Mouse (Mus musculus): Measurements from ENCODE around the gene Polr2b. TPM values are rescaled to one million over a fixed set of nuclear protein-coding genes. Genes with fewer than 3 reads are reported as not detected.

Polr2b gene
- total and polyA plus RNA-seq, 3 experiments = 58.3 to 178 (median 91.4) TPM

DNA sequence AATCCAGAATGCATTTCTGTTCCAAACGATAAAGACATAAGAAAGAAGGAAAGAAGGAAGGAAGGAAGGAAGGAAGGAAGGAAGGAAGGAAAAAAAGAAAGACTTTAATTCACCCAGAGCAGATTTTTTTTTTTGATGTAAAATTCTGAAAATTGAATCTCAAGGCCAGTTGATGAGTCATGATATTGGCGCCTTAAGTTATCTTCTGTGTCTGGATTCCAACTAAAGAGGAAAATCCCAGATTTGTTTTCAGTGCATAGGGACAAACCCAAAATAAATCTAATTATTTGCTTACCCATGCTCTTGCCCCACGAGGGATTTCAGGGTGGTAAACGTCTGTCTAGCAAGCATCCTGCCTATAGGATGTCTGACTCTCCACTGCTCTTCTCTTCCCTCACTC, 51.1 kb downstream of the Polr2b start:
- H3K9ac ChIP-seq (ENCODE audit: control insufficient read depth, low read depth, low read length, poor library complexity, severe bottlenecking) = no peak overlapping the region
- H3K27ac ChIP-seq (ENCODE audit: control insufficient read depth, low read depth, low read length) = no peak overlapping the region
- no peak for TF ChIP-seq SMC3 (IDR thresholded peaks at IDR 0.05; ENCODE audit: low read depth, low read length)
- no peak for TF ChIP-seq POLR2AphosphoS5 (IDR thresholded peaks at IDR 0.05; ENCODE audit: borderline replicate concordance, low read depth, low read length)
- no peak for TF ChIP-seq TAL1 (IDR thresholded peaks at IDR 0.05; ENCODE audit: low read length)
- TF ChIP-seq MEF2A (IDR thresholded peaks at IDR 0.05; ENCODE audit: extremely low read depth, insufficient replicate concordance, low read depth, low read length, poor library complexity, severe bottlenecking) = no peak
- TF ChIP-seq USF1 (IDR thresholded peaks at IDR 0.05; ENCODE audit: low read depth, low read length) = no peak
- no peak for TF ChIP-seq ELF1 (IDR thresholded peaks at IDR 0.05; ENCODE audit: low read depth, low read length)
- TF ChIP-seq TBP (IDR thresholded peaks at IDR 0.05; ENCODE audit: low read depth, low read length) = no peak
- TF ChIP-seq SIN3A (IDR thresholded peaks at IDR 0.05; ENCODE audit: low read length) = no peak
- no peak for TF ChIP-seq MYC (IDR thresholded peaks at IDR 0.05; ENCODE audit: low read depth, low read length)
- no peak for TF ChIP-seq USF2 (IDR thresholded peaks at IDR 0.05; ENCODE audit: borderline replicate concordance in 1 of 2, insufficient read depth in 1 of 2, low read depth in 1 of 2, low read length in 2 of 2)
- no peak for TF ChIP-seq EP300 (IDR thresholded peaks at IDR 0.05; ENCODE audit: low read depth in 1 of 2, low read length in 2 of 2)
- no peak for TF ChIP-seq CHD1 (IDR thresholded peaks at IDR 0.05; ENCODE audit: low read depth, low read length)
- no peak for TF ChIP-seq MAZ (IDR thresholded peaks at IDR 0.05; ENCODE audit: low read depth, low read length)
- no peak for TF ChIP-seq CTCF (IDR thresholded peaks at IDR 0.05 in 2 of 3, conservative IDR thresholded peaks at IDR 0.05 in 1 of 3; ENCODE audit: control insufficient read depth in 1 of 3, insufficient read depth in 1 of 3, low read depth in 2 of 3, low read length in 3 of 3, poor library complexity in 1 of 3, severe bottlenecking in 1 of 3)
- no peak for TF ChIP-seq ETS1 (IDR thresholded peaks at IDR 0.05; ENCODE audit: low read depth, low read length)
- H3K9me3 ChIP-seq (replicated peaks; ENCODE audit: insufficient read depth, low read length) = no peaks in the 10 kb centered on the region
- H3K4me1 ChIP-seq (ENCODE audit: control insufficient read depth in 1 of 2, insufficient read depth in 2 of 2, low read length in 2 of 2) = no peaks in the 10 kb centered on the region
- no peaks in the 10 kb centered on the region for H3K36me3 ChIP-seq (ENCODE audit: control insufficient read depth in 1 of 2, insufficient read depth in 2 of 2, low read length in 2 of 2)
- no peak overlapping the region for H3K4me3 ChIP-seq (ENCODE audit: control insufficient read depth in 1 of 2, insufficient read depth in 1 of 2, low read depth in 2 of 2, low read length in 2 of 2)
- DNase-seq (ENCODE audit: low read depth, low spot score) = no peak
- no peaks in the 10 kb centered on the region for H3K79me2 ChIP-seq (ENCODE audit: control insufficient read depth, insufficient read depth, low read length, poor library complexity)
- H3K27me3 ChIP-seq (ENCODE audit: control insufficient read depth in 1 of 2, insufficient read depth in 2 of 2, low read length in 2 of 2) = peaks cover 2 to 11% of the 10 kb centered on the region in 2 experiments

DNA sequence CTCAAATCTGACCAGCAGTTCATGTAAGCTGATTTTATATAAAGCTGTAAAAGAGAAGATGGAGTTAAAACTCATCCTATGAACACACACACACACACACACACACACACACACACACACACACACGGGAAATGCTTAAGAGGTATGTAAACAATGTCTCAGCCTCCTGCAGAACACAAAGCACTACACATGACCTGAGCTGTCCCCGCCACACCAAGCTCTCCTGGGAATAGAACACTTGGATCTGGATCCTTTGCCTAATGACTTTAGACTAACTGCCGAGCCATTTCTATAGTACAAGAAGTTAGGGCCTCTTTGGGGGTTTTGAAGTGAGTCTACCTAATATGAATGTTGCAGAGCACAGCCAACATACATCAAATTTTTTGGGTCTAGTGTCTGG, 52.2 kb downstream of the Polr2b start:
- TF ChIP-seq ETS1 (IDR thresholded peaks at IDR 0.05; ENCODE audit: low read depth, low read length) (no peak), RCOR1 (IDR thresholded peaks at IDR 0.05; ENCODE audit: low read depth, low read length) (no peak), CTCF (IDR thresholded peaks at IDR 0.05 in 2 of 3, conservative IDR thresholded peaks at IDR 0.05 in 1 of 3; ENCODE audit: control insufficient read depth in 1 of 3, insufficient read depth in 1 of 3, low read depth in 2 of 3, low read length in 3 of 3, poor library complexity in 1 of 3, severe bottlenecking in 1 of 3) (no peak), TAL1 (IDR thresholded peaks at IDR 0.05; ENCODE audit: low read length) (no peak), USF2 (IDR thresholded peaks at IDR 0.05; ENCODE audit: borderline replicate concordance in 1 of 2, insufficient read depth in 1 of 2, low read depth in 1 of 2, low read length in 2 of 2) (no peak), MXI1 (IDR thresholded peaks at IDR 0.05; ENCODE audit: low read depth, low read length) (no peak), MEF2A (IDR thresholded peaks at IDR 0.05; ENCODE audit: extremely low read depth, insufficient replicate concordance, low read depth, low read length, poor library complexity, severe bottlenecking) (no peak), ELF1 (IDR thresholded peaks at IDR 0.05; ENCODE audit: low read depth, low read length) (no peak), ZKSCAN1 (IDR thresholded peaks at IDR 0.05; ENCODE audit: low read depth, low read length) (no peak), HCFC1 (IDR thresholded peaks at IDR 0.05; ENCODE audit: low read depth, low read length) (no peak), POLR2A (IDR thresholded peaks at IDR 0.05; ENCODE audit: control insufficient read depth in 1 of 2, insufficient read depth in 1 of 2, low read depth in 1 of 2, low read length in 2 of 2, poor library complexity in 1 of 2) (no peak), SMC3 (IDR thresholded peaks at IDR 0.05; ENCODE audit: low read depth, low read length) (no peak), JUND (IDR thresholded peaks at IDR 0.05; ENCODE audit: low read depth, low read length) (no peak), GABPA (IDR thresholded peaks at IDR 0.05; ENCODE audit: low read depth, low read length) (no peak), TCF12 (IDR thresholded peaks at IDR 0.05; ENCODE audit: low read depth, low read length) (no peak)
- no peak overlapping the region for H3K27ac ChIP-seq (ENCODE audit: control insufficient read depth, low read depth, low read length)
- H3K4me1 ChIP-seq (ENCODE audit: control insufficient read depth in 1 of 2, insufficient read depth in 2 of 2, low read length in 2 of 2) = no peaks in the 10 kb centered on the region
- DNase-seq (ENCODE audit: low read depth, low spot score) = no peak
- no peak overlapping the region for H3K9ac ChIP-seq (ENCODE audit: control insufficient read depth, low read depth, low read length, poor library complexity, severe bottlenecking)
- H3K4me3 ChIP-seq (ENCODE audit: control insufficient read depth in 1 of 2, insufficient read depth in 1 of 2, low read depth in 2 of 2, low read length in 2 of 2) = no peak overlapping the region
- H3K79me2 ChIP-seq (ENCODE audit: control insufficient read depth, insufficient read depth, low read length, poor library complexity) = no peaks in the 10 kb centered on the region
- peaks cover 2 to 11% of the 10 kb centered on the region in 2 experiments for H3K27me3 ChIP-seq (ENCODE audit: control insufficient read depth in 1 of 2, insufficient read depth in 2 of 2, low read length in 2 of 2)
- H3K9me3 ChIP-seq (replicated peaks; ENCODE audit: insufficient read depth, low read length) = no peaks in the 10 kb centered on the region
- H3K36me3 ChIP-seq (ENCODE audit: control insufficient read depth in 1 of 2, insufficient read depth in 2 of 2, low read length in 2 of 2) = no peaks in the 10 kb centered on the region
